Mouse (Mus musculus): ENCODE data around the gene Tmem177. TPM values are rescaled to one million over a fixed set of nuclear protein-coding genes. Genes with fewer than 3 reads are reported as not detected.

Gene Tmem177
- polyA plus RNA-seq (2012; fragmentation: generic; extraction: Trizol), result 1 to 10 TPM; 3.8 to 4.1 TPM

DNA sequence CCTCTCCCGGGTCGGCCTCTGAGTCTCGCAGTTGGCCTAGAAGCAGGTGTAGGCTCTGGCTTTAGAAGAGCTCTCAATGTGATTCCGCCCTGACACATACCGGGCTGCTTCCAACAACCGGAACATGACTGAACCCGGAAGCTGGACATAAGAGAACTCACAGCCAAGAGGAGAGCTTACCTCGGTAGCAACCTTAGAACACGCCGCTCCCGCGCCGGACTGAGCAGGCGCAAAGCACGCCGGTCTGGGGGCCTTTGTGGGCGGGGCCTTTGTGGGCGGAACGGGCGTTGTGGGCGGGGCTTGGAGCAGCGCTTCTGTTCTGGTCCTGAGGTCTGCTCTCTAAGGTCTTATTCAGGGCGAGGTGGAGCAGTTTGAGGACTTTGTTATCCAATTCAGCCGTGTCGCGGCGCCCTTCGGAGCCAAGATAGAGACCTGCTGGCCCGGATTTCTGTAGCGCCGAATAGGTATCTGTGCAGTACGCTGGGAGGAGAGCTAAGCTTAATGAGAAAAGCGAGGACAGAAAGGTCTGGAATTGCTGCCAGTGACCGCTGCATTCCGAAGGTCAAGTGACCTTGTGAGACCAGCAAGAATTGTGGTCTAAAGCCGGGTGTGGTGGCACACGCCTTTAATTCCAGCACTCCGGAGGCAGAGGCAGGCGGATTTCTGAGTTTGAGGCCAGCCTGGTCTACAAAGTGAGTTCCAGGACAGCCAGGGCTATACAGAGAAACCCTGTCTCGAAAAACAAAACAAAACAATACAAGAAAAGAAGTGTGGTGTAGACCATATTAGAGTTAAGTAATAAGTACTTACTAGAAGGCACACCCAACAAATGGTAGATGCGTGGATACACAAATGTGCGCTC lies at the start of gene Tmem177:
Gene Tmem177 (minus strand): TSS at position 256 of the 862 bp plus-strand sequence.

Other genes starting within 250 kb of the Tmem177 start
- under 1 TPM; 0.05 to 0.28 TPM for gene Ptpn4, start 75.6 kb downstream of the Tmem177 start, polyA plus RNA-seq (2012; fragmentation: generic; extraction: Trizol)
- gene Cfap221, start 84.0 kb upstream of the Tmem177 start, polyA plus RNA-seq (2012; fragmentation: generic; extraction: Trizol), result not detected
- not detected for gene Sctr, start 93.7 kb upstream of the Tmem177 start, polyA plus RNA-seq (2012; fragmentation: generic; extraction: Trizol)
- gene Tmem37, start 160.9 kb upstream of the Tmem177 start, polyA plus RNA-seq (2012; fragmentation: generic; extraction: Trizol), result 1 to 10 TPM in 1 of 2 experiments, under 1 TPM in 1; 0.92 to 1.5 TPM
- 100 to 1,000 TPM; 171 to 489 TPM for gene Dbi, start 207.9 kb upstream of the Tmem177 start, polyA plus RNA-seq (2012; fragmentation: generic; extraction: Trizol)
- 10 to 100 TPM; 15.4 to 17.4 TPM for gene 3110009E18Rik, start 208.0 kb upstream of the Tmem177 start, polyA plus RNA-seq (2012; fragmentation: generic; extraction: Trizol)